Mouse (Mus musculus): ENCODE measurements at regions not wholly inside any gene's neighbourhood (a gene's known extent, or its start where the extent isn't known, plus 50 kb on each side); places are given as distances from the start of the nearest gene placed in this dataset.

DNA sequence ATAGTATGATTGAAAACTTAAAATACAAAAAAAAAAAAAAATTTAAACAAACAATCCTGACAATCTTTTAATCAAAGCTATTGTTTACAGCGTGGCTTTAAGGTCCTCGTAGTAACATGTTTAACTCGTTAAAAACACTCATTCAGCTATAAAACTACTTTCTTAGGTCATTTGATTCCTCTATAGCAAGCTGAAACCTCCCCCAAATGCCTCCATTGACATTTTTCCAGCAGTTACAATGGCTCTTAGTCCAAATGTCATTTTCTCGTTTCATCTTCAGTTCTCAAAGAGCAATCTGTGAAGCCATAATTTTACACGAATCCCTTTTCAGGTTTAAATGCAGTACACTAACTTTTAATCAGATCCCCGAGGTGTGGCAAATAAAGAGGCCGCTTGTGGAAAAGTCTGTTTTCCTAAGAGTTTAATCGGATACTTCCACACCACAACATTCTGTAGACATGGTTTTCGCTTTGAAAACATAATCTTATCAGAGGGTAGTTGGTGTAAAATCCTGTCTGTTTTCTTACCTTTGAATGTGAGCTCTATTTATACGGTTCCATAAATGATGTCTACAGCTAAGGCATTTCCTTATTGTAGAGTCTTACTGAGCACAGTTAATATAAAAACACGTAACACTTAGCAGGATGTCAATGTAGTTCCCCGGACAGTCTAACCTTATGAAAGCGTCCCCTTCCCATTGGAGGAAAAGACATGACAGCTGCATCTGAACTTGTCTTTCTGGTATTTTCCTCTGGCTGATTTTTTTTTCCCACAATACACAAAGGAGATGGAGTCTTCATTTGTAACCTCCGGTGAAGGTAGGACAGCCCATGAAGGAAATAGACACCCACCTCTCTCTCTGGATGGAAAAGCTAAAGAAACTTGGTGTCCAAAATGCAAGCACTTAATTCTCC, 69.6 kb upstream of the BC052040 start:
- intact Hi-C loops (cut with DNase I), result loop anchor here (5.0 kb wide), 2 partner anchors 595 to 665 kb away; no protein-coding TSS in a partner anchor

DNA sequence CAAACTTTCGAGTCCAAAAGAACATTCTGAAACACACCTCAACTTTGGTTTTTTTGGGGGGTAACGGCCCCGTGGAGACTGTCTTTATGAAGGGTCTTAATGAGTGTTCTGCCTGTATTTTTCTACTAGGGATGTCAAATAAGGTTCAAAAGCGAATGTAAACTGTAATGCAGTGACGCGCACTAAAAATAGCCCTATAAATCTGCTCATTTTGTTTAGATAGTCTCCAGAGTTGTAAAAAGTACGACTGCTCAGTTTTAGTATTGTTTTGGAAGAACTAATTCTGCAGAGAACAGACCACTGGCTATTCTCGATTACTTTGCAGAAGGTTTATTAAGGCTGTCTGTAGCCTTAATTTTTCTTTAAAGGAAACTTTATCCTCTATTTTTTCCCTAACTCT, 68.6 kb upstream of the BC052040 start:
- intact Hi-C loops (cut with DNase I), result loop anchor here (5.0 kb wide), 2 partner anchors 594 to 666 kb away; no protein-coding TSS in a partner anchor

DNA sequence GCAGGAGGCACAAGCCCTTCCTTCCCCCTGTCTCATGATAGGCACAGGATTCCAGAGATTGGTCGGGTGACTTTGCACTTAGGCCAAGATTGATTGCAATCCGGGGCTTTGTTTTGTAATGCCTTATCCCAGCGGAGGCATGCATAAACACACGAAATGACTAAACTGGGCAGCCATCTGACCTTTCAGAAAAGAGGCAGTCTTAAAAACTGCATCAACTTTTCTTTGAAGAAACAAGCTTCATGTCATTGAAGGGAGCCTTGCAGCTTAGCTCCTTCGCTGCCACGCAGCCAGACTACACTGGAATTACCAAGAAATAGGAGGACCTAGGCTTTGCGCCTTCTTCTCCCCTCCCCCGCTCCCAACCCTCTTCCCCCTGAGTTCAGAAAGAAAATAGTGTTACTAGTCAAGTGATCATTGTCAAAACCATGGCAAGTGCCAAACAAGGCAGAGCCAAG, 67.7 kb upstream of the BC052040 start:
- intact Hi-C loops (cut with DNase I), result loop anchor here (5.0 kb wide), 2 partner anchors 593 to 667 kb away; no protein-coding TSS in a partner anchor

DNA sequence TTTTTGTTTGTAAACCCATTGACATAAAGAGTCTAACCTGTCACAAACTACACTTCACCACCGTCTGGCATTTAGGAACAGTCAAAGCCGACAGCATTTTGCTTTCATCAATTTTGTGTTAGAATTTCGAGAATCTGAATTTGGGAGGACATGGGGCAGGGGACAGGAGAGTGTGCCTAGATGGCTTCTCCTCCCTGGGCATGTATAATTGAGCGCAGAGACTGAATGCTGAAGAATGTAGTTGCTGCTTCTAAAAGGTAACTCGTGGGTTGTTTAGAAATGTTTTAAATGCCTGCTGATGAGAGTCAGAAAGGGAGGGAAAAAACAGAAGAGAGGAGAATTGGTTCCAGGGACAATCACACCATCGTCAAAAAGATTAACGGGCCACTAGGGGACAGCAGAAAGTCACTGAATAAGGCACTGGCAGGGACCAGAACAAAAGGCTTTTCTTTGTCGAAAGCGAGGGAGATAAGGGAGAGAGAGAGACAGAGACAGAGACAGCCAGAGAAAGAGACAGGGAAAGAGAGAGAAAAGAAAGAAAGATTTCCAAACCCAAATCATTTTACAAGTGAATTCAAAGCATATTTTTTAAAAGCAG, 66.6 kb upstream of the BC052040 start:
- intact Hi-C loops (cut with DNase I), result loop anchor here (5.0 kb wide), 3 partner anchors 342 to 668 kb away; no protein-coding TSS in a partner anchor

DNA sequence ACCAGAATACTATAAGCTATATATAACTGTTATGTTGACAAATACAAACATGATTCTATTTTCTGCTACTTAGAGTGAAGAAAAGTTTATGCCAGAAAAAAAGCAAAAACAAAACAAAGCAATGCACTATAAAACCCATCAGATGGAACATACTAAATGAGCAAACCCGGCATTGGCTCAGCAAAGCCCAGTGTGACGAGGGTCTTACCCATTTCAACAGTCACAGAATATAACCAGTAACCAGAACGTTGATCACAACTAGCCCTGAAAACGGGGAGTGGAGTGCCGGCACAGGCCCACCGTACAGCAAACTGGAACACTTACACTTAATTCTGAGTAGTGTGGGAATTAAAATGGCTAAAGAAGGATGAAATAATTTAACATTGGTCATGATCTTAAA, 66.0 kb upstream of the BC052040 start:
- intact Hi-C loops (cut with DNase I), result loop anchor here (5.0 kb wide), 1 partner anchor 342 kb away; no protein-coding TSS in a partner anchor

DNA sequence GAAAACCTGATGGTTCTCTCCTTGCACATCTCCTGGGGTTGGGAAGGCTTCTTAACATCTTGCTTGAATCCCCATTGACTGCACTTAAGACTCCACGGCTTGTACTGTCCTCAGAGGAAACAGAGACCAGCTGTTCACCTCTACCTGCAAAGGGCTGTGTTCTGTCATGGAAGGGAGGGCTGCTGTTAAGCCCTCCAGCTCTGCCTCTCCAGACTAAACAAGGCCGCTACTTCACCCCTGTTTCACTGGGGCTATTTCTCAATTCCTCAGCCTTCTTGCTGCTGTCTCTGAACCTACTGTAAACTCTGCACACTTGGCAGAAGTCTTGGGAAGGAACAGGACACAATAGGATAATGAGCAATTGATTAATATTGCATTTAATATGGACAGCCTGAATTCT, 64.7 kb upstream of the BC052040 start:
- intact Hi-C loops (cut with DNase I), result loop anchor here (5.0 kb wide), 1 partner anchor 340 kb away; no protein-coding TSS in a partner anchor

DNA sequence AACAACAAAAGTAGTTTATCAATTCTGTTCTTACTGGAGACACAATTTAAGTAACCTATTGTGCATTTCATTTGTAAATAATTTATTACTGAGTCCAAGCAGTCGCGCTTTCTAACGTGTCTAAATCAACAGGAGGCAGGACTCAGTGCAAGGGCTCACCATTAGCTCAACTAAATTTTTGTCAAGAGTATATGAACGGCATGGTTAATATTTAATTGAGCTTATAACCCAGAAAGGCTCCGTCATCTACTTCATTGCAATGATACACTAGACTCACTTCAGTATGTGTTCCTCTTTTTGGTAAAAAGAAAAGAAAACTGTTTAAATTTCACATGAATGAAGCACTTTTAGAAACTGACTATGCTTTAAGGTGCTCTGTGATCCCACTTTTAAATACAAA, 61.5 kb upstream of the BC052040 start:
- intact Hi-C loops (cut with DNase I), result loop anchor here (5.0 kb wide), 1 partner anchor 337 kb away; no protein-coding TSS in a partner anchor

DNA sequence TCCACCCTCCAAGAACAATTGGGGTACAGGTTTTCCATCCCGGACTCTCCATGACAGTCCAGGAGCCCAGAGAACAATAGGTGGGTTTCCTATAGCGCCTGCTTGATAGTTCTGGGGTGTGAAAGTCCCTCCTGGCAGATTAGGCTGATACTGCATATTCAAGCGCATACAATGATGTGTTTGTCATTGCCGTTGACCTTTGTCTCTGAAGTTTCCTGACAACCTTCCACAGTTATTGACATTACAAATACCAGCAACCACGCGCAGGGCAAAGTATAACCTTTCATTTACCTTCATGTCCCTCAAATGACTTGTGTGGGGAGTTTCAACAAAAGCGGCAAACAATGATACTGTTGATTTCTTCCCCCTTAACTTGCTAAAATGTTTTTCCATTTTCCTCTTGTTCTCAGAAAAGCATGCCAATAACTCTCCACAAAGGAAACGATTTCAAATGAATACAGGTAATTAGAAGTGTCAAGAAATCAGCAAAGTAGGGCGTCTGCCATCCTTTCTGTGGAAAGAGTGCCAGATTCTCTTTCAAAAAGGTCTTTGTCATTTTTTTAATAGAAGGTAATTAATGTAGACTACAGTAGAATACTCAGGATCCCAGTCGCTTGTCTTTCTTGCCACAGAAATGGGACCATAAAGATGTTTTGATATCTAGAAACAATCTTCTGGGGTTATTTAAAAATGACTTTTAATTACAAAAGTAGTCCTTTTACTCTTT, 60.9 kb upstream of the BC052040 start:
- intact Hi-C loops (cut with DNase I), result no loop called here

DNA sequence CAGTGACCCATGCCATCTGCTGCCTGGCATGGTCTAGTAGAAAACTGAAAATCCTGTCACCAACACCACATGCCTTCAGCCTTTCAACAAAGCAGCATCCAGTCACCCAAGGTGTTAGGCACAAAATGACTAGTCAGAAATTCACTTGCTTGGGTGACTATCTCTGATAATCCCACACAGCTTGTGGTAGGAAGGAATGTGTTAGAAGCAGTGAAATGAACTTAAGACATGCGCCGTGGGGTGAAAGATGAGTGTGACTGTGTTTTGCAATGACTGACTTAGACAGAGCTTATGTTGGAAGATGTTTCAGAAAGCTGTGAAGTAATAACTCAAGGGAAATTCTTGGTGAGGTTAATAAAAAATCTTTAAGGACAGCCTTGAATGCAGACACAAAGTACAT, 51.6 kb upstream of the BC052040 start:
- intact Hi-C loops (cut with DNase I), result no loop called here

All from adrenal gland (tissue).